Mouse (Mus musculus) liver, embryonic 18 days (tissue): ENCODE results near the gene Mfsd4a. TPM values are rescaled to one million over a fixed set of nuclear protein-coding genes. Genes with fewer than 3 reads are reported as not detected.

ENCODE experiments used
- polyA plus RNA-seq: library from polyadenylated mRNA; depleted of rRNA; stranded (reverse); fragments of >200 nt; gene quantifications from 2 replicates; pipeline ENCODE4 v1.2.3, GENCODE M21; 2012; rRNA removed

The Mfsd4a gene
- polyA plus RNA-seq = 0.14 and 0.16 TPM in 2 replicates

DNA sequence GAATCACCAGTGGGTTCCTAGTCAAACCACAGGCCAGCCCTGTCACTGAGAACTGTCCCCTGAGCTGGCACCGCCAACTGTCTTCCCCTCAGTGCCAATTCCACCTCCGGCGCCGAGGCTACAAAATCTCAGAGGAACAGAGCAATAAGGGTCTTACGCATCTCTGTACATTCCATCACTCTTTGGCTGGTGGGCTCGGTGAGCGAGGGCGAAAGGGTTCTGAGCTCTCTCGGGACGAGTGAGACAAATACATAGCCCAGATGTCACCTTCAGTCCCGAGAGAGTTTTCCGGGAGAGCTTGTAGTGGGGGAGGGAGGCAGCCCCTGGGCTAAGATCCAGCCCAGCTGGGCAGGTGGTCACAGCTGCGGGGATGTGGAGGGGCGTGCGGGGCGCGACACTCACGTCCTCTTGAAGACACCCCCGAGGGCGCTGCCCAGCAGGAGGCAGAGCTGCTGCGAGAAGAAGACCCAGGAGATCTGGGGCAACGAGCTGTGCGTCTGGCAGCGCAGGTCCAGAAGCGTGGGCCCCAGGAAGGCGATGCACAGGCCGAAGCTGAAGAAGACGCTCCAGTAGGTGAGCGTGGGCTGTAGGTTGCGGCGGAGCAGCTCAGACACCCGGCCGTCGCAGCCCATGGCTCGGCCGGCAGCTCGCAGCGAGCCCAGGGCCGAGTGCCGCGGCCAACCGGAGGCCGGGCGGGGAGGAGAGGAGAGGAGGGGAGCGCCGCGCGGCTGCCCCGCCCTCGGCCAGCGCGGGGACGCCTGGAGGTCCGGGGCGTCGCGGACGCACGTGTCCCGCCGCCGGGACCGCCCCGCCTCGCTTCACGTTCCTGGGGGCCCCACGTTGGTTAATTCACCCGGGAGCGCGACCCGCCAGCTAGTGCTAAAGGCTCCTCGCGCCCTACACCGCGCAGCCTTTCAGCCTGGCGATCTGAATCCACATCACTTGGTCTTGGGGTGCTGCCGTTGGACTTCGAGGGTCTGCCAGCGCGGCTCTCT is at the start of gene Mfsd4a:
Gene Mfsd4a (minus strand): TSS at position 802 of the 995 bp plus-strand sequence.

GRCm38 (mm10) chr1:132007282-132007815 is 60.5 kb downstream of the Mfsd4a start, which contains the start of gene Elk4:
Gene Elk4 (plus strand): TSS chr1:132007607.

Other genes with a start within 250 kb of the Mfsd4a start
- gene Slc41a1, start 240.6 kb downstream of the Mfsd4a start, polyA plus RNA-seq = 1.2 and 1.3 TPM in 2 replicates
- 9.2 and 10.6 TPM in 2 replicates for gene Rab29, start 200.8 kb downstream of the Mfsd4a start, polyA plus RNA-seq
- gene Nucks1, start 157.5 kb downstream of the Mfsd4a start, polyA plus RNA-seq = 14.5 and 15.7 TPM in 2 replicates
- gene Slc45a3, start 105.1 kb downstream of the Mfsd4a start, polyA plus RNA-seq = 3.7 TPM in 2 replicates
- 9.7 and 10.7 TPM in 2 replicates for gene Elk4, start 60.5 kb downstream of the Mfsd4a start, polyA plus RNA-seq
- 3.4 and 3.5 TPM in 2 replicates for gene Cdk18, start 71.6 kb upstream of the Mfsd4a start, polyA plus RNA-seq
- not detected in 2 replicates for gene Lemd1, start 123.4 kb upstream of the Mfsd4a start, polyA plus RNA-seq
- not detected in 2 replicates for gene AC124108.1, start 123.4 kb upstream of the Mfsd4a start, polyA plus RNA-seq
- not detected in 2 replicates for gene Gm10188, start 161.7 kb upstream of the Mfsd4a start, polyA plus RNA-seq
- gene Klhdc8a, start 230.6 kb upstream of the Mfsd4a start, polyA plus RNA-seq = 0.27 and 0.36 TPM in 2 replicates
- gene Nuak2, start 248.1 kb upstream of the Mfsd4a start, polyA plus RNA-seq = 3.1 and 3.7 TPM in 2 replicates